Mouse (Mus musculus): ENCODE data around the gene Olfr67. TPM values are rescaled to one million over a fixed set of nuclear protein-coding genes. Genes with fewer than 3 reads are reported as not detected.
"Not testable (repeated sequence)": the region's sequence is repeated elsewhere in the genome, so short reads cannot be mapped to it uniquely, and the experiment has no call there.

Olfr67 gene
- polyA plus RNA-seq, 1 experiment from 2014 or later: not detected

- Histone ChIP-seq H3K36me3 (ENCODE audit: insufficient read depth, low read length) (no peaks in the 10 kb centered on the region), H3K27ac (no peak overlapping the region), H3K4me3 (replicated peaks; ENCODE audit: low read depth, low read length) (no peak overlapping the region), H3K4me1 (replicated peaks; ENCODE audit: insufficient read depth, low read length) (no peaks in the 10 kb centered on the region), H3K9me3 (replicated peaks; ENCODE audit: low read length) (no peaks in the 10 kb centered on the region), H3K27me3 (ENCODE audit: insufficient read depth, low read length) (no peaks in the 10 kb centered on the region), H3K9ac (ENCODE audit: low read depth, low read length) (no peak overlapping the region), H3K4me2 (ENCODE audit: low read length) (no peak overlapping the region)
- DNase-seq (ENCODE audit: low spot score) (no peak), ATAC-seq (replicated peaks; ENCODE audit: low FRiP score, low read depth) (no peak)
- no peak for TF ChIP-seq CTCF (IDR thresholded peaks at IDR 0.05; ENCODE audit: low read depth)
- WGBS: 83% methylated on average over 2 of the region's 2 CpGs
Measured at GRCm38 (mm10) chr7:103824597-103824996, 33.0 kb upstream of the Olfr67 start.

DNA sequence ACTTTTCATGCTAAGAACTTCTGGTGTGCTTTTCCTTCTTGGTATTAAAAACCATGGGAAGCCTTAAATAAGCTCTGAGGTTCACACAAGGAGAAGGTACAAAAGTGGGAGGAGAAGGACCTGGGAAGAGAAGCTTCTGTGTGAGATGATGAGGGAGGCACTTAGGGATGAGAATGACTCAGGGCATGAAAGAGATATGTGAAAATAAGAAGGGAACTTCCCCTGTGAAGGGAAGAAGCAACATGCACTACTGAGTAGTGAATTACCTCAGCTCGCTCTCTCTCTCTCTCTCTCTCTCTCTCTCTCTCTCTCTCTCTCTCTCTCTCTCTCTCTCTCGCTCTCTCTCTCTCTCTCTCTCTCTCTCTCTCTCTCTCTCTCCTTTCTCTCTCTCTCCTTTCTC, 23.5 kb upstream of the Olfr67 start:
- H3K4me3 ChIP-seq (replicated peaks; ENCODE audit: low read depth, low read length); DNase-seq (ENCODE audit: low spot score); H3K9ac ChIP-seq (ENCODE audit: low read depth, low read length); H3K4me2 ChIP-seq (ENCODE audit: low read length); H3K9me3 ChIP-seq (replicated peaks; ENCODE audit: low read length); H3K4me1 ChIP-seq (replicated peaks; ENCODE audit: insufficient read depth, low read length); H3K27ac ChIP-seq; ATAC-seq (replicated peaks; ENCODE audit: low FRiP score, low read depth); H3K36me3 ChIP-seq (ENCODE audit: insufficient read depth, low read length); H3K27me3 ChIP-seq (ENCODE audit: insufficient read depth, low read length): not testable (repeated sequence)
- 57% methylated on average over 1 of the region's 2 CpGs for WGBS

GRCm38 (mm10) chr7:103813766-103814165, 22.1 kb upstream of the Olfr67 start, which contains the start of gene Hbb-bt:
Hbb-bt (minus strand) TSS chr7:103813996.
- DNase-seq (ENCODE audit: low spot score): no peak
- H3K4me2 ChIP-seq (ENCODE audit: low read length): no peak within 1 kb of the TSS
- TF ChIP-seq CTCF (IDR thresholded peaks at IDR 0.05; ENCODE audit: low read depth): no peak
- no peaks in the 10 kb centered on the region for H3K27me3 ChIP-seq (ENCODE audit: insufficient read depth, low read length)
- ATAC-seq (replicated peaks; ENCODE audit: low FRiP score, low read depth): no peak
- H3K9ac ChIP-seq (ENCODE audit: low read depth, low read length): no peak within 1 kb of the TSS
- no peaks in the 10 kb centered on the region for H3K9me3 ChIP-seq (replicated peaks; ENCODE audit: low read length)
- H3K36me3 ChIP-seq (ENCODE audit: insufficient read depth, low read length): no peaks in the 10 kb centered on the region
- WGBS: 88% methylated on average over 3 of the region's 3 CpGs
- H3K27ac ChIP-seq: no peak within 1 kb of the TSS
- H3K4me1 ChIP-seq (replicated peaks; ENCODE audit: insufficient read depth, low read length): no peaks in the 10 kb centered on the region
- H3K4me3 ChIP-seq (replicated peaks; ENCODE audit: low read depth, low read length): no peak within 1 kb of the TSS

GRCm38 (mm10) chr7:103813152-103813551, 21.5 kb upstream of the Olfr67 start:
- WGBS: no CpG with 5 or more reads among the region's 3 CpGs
- not testable (repeated sequence) for DNase-seq (ENCODE audit: low spot score); ATAC-seq (replicated peaks; ENCODE audit: low FRiP score, low read depth); H3K9me3 ChIP-seq (replicated peaks; ENCODE audit: low read length); H3K27ac ChIP-seq; H3K4me1 ChIP-seq (replicated peaks; ENCODE audit: insufficient read depth, low read length); H3K4me3 ChIP-seq (replicated peaks; ENCODE audit: low read depth, low read length); H3K9ac ChIP-seq (ENCODE audit: low read depth, low read length); H3K27me3 ChIP-seq (ENCODE audit: insufficient read depth, low read length); H3K36me3 ChIP-seq (ENCODE audit: insufficient read depth, low read length); H3K4me2 ChIP-seq (ENCODE audit: low read length)

DNA sequence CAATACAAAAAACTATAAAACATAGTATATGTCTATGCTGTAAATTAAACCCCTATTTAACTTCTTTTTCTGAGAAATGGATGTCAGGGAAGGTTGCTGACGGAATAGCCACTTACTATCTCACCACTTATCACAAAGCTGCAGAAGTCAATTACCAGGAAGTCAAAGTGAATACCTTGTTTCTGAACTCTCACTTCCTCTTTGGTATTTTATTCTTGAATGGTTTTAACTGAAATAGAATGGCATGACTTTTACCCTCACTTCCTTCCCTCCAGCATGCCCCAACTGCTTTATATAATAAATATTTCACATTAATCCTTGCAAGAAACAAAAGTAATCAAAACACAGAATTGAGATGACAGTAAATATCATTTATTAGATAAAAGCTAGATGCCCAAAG, 20.6 kb upstream of the Olfr67 start:
- ATAC-seq (replicated peaks; ENCODE audit: low FRiP score, low read depth): no peak
- no peak for TF ChIP-seq CTCF (IDR thresholded peaks at IDR 0.05; ENCODE audit: low read depth)
- Histone ChIP-seq H3K36me3 (ENCODE audit: insufficient read depth, low read length) (no peaks in the 10 kb centered on the region), H3K27me3 (ENCODE audit: insufficient read depth, low read length) (no peaks in the 10 kb centered on the region), H3K9me3 (replicated peaks; ENCODE audit: low read length) (no peaks in the 10 kb centered on the region), H3K27ac (no peak overlapping the region), H3K9ac (ENCODE audit: low read depth, low read length) (no peak overlapping the region), H3K4me2 (ENCODE audit: low read length) (no peak overlapping the region), H3K4me3 (replicated peaks; ENCODE audit: low read depth, low read length) (no peak overlapping the region), H3K4me1 (replicated peaks; ENCODE audit: insufficient read depth, low read length) (no peaks in the 10 kb centered on the region)
- no peak for DNase-seq (ENCODE audit: low spot score)
- 33% methylated on average over 1 of the region's 1 CpGs for WGBS

DNA sequence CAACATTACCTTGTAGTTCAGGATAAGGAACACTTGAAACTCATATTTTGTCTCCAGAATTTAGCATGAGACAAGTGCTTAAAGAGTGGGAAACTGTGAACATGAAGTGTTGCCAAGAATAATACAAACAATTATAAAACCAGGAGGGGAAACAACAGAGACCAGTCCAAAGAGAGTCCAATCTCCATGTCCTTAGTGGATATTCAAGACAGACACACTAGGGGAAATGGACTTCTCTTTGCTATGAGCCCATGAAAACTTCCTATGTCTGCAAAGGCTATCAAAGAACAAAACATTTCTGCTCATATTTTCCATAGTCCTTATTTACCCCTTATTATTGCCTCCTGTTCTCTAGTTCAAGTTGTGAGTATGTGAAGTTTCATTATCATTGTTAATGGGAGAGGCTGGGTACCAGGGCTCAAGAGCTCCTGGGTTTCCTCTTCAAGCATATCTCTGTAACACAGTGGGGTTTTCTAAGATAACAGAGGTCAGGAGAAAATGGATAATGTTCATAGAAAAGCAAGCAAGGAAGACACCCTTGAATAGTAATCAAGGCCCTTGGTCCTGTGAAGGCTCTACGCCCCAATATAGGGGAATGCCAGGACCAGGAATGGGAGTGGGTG, 19.7 kb upstream of the Olfr67 start:
- Histone ChIP-seq H3K36me3 (ENCODE audit: insufficient read depth, low read length) (no peaks in the 10 kb centered on the region), H3K27ac (no peak overlapping the region), H3K4me1 (replicated peaks; ENCODE audit: insufficient read depth, low read length) (no peaks in the 10 kb centered on the region), H3K9me3 (replicated peaks; ENCODE audit: low read length) (no peaks in the 10 kb centered on the region), H3K4me3 (replicated peaks; ENCODE audit: low read depth, low read length) (no peak overlapping the region), H3K9ac (ENCODE audit: low read depth, low read length) (no peak overlapping the region), H3K27me3 (ENCODE audit: insufficient read depth, low read length) (no peaks in the 10 kb centered on the region), H3K4me2 (ENCODE audit: low read length) (no peak overlapping the region)
- no peak for TF ChIP-seq CTCF (IDR thresholded peaks at IDR 0.05; ENCODE audit: low read depth)
- ATAC-seq (replicated peaks; ENCODE audit: low FRiP score, low read depth): no peak
- DNase-seq (ENCODE audit: low spot score): no peak
- WGBS: 86% methylated on average over 1 of the region's 1 CpGs

DNA sequence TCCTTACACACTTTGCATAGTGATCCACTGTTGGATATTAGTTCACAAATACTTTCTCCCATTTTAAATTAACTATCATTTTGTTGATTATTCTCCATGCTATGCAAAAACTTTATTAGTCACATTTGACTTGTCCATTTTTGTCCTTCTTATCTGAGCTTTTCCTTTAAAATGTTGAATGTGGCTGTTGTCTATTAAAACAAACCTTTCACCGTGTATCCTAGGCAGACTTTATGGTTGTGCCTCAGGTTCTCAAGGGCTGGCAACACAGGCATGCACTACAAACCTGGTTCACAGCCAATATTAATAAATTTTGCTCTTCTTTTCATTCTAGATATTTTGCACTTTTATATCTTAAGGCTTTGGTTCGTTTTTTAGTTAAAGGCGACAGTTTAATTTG, 19.1 kb upstream of the Olfr67 start:
- Histone ChIP-seq H3K27ac (no peak overlapping the region), H3K36me3 (ENCODE audit: insufficient read depth, low read length) (no peaks in the 10 kb centered on the region), H3K9ac (ENCODE audit: low read depth, low read length) (no peak overlapping the region), H3K4me2 (ENCODE audit: low read length) (no peak overlapping the region), H3K4me1 (replicated peaks; ENCODE audit: insufficient read depth, low read length) (no peaks in the 10 kb centered on the region), H3K4me3 (replicated peaks; ENCODE audit: low read depth, low read length) (no peak overlapping the region), H3K9me3 (replicated peaks; ENCODE audit: low read length) (no peaks in the 10 kb centered on the region), H3K27me3 (ENCODE audit: insufficient read depth, low read length) (no peaks in the 10 kb centered on the region)
- ATAC-seq (replicated peaks; ENCODE audit: low FRiP score, low read depth) (no peak), DNase-seq (ENCODE audit: low spot score) (no peak)
- WGBS: 76% methylated on average over 3 of the region's 3 CpGs
- TF ChIP-seq CTCF (IDR thresholded peaks at IDR 0.05; ENCODE audit: low read depth): no peak
